Mouse (Mus musculus) naive thymus-derived CD4-positive, alpha-beta T cell, adult 5 months (primary cell): ENCODE results near the gene Olfr564. TPM values are rescaled to one million over a fixed set of nuclear protein-coding genes. Genes with fewer than 3 reads are reported as not detected.

Experiments used
- polyA plus RNA-seq: library from polyadenylated mRNA; unstranded; fragments of 100-300 nt; shearing (Covaris generic); gene quantifications from one replicate; pipeline ENCODE4 v1.2.1, GENCODE M21; 2017

Olfr564 gene
- not detected for polyA plus RNA-seq

GRCm38 (mm10) chr7:102803180-102803579, at the start of gene Olfr564:
Olfr564 (plus strand) TSS chr7:102803480.

GRCm38 (mm10) chr7:102759266-102759665, 44.0 kb upstream of the Olfr564 start, which contains the start of the genes Olfr560 and Olfr78:
Olfr560 (minus strand) TSS chr7:102759366.
Olfr78 (minus strand) TSS chr7:102759471.

DNA sequence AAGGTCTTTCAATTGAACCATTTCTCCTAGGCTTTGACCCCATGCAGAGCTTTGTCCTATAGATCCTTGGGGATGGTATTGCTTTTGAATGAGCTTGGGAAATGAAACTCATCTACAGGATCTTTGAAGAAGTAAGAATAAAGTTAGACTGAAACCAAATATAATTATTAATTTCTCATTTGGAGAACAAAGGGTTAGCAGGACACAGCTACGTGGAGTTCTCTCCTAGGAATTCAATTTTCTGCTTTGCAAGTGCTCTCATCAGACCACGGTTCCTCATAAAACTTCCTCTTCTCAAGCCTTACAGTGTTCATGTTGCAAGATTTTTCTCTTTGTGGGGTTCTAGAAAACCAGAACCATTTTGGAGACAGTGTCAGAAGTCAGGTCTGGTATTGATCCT, 32.4 kb upstream of the Olfr564 start, which contains the start of gene Olfr561:
TSS of gene Olfr561 (plus strand) at position 301 of the 400 bp plus-strand sequence.

Other genes with a start within 250 kb of the Olfr564 start
- gene Trim21, start 238.0 kb upstream of the Olfr564 start, polyA plus RNA-seq = 28.9 TPM
- not detected for gene Olfr550, start 232.0 kb upstream of the Olfr564 start, polyA plus RNA-seq
- not detected for gene Olfr551, start 211.6 kb upstream of the Olfr564 start, polyA plus RNA-seq
- not detected for gene Olfr552, start 205.7 kb upstream of the Olfr564 start, polyA plus RNA-seq
- gene Olfr553, start 185.3 kb upstream of the Olfr564 start, polyA plus RNA-seq = not detected
- gene Olfr554, start 165.0 kb upstream of the Olfr564 start, polyA plus RNA-seq = 0.30 TPM
- gene Olfr555, start 144.7 kb upstream of the Olfr564 start, polyA plus RNA-seq = not detected
- not detected for gene Olfr556, start 138.6 kb upstream of the Olfr564 start, polyA plus RNA-seq
- 10.0 TPM for gene Trim68, start 116.2 kb upstream of the Olfr564 start, polyA plus RNA-seq
- gene Olfr557, start 107.6 kb upstream of the Olfr564 start, polyA plus RNA-seq = not detected
- not detected for gene Olfr558, start 101.3 kb upstream of the Olfr564 start, polyA plus RNA-seq
- gene Olfr33, start 84.4 kb upstream of the Olfr564 start, polyA plus RNA-seq = not detected
- not detected for gene Olfr559, start 76.0 kb upstream of the Olfr564 start, polyA plus RNA-seq
- gene Olfr560, start 44.1 kb upstream of the Olfr564 start, polyA plus RNA-seq = not detected
- gene Olfr78, start 44.0 kb upstream of the Olfr564 start, polyA plus RNA-seq = not detected
- not detected for gene Olfr561, start 32.3 kb upstream of the Olfr564 start, polyA plus RNA-seq
- not detected for gene Olfr566, start 55.3 kb downstream of the Olfr564 start, polyA plus RNA-seq
- 0.37 TPM for gene Olfr568, start 73.6 kb downstream of the Olfr564 start, polyA plus RNA-seq
- gene Olfr569, start 87.4 kb downstream of the Olfr564 start, polyA plus RNA-seq = not detected
- not detected for gene Olfr570, start 91.1 kb downstream of the Olfr564 start, polyA plus RNA-seq
- gene Olfr571, start 114.1 kb downstream of the Olfr564 start, polyA plus RNA-seq = not detected
- not detected for gene Olfr572, start 120.9 kb downstream of the Olfr564 start, polyA plus RNA-seq
- gene Olfr573-ps1, start 139.1 kb downstream of the Olfr564 start, polyA plus RNA-seq = 0.66 TPM
- gene Olfr574, start 145.0 kb downstream of the Olfr564 start, polyA plus RNA-seq = not detected
- not detected for gene Olfr575, start 155.3 kb downstream of the Olfr564 start, polyA plus RNA-seq
- not detected for gene Olfr576, start 159.2 kb downstream of the Olfr564 start, polyA plus RNA-seq
- gene Olfr577, start 172.5 kb downstream of the Olfr564 start, polyA plus RNA-seq = not detected
- gene Olfr578, start 185.8 kb downstream of the Olfr564 start, polyA plus RNA-seq = not detected
- not detected for gene Olfr582, start 234.5 kb downstream of the Olfr564 start, polyA plus RNA-seq
- not detected for gene Olfr583, start 247.8 kb downstream of the Olfr564 start, polyA plus RNA-seq